Mouse (Mus musculus) myocyte (in vitro differentiated cells): ENCODE results near the gene Fam228a.

Experiments
- CEBPB ChIP-seq: IDR thresholded peaks from 2 replicates; pipeline ENCODE4 v1.6.1; 2011; ENCODE audit warnings: mild to moderate bottlenecking, moderate library complexity; ENCODE audit not compliant: poor library complexity, insufficient read depth, severe bottlenecking
- E2F4 ChIP-seq: IDR thresholded peaks from one replicate; pipeline ENCODE4 v1.6.1; 2011; ENCODE audit warnings: mild to moderate bottlenecking, control low read depth, moderate library complexity; ENCODE audit not compliant: insufficient read depth
- MAX ChIP-seq: IDR thresholded peaks from one replicate; pipeline ENCODE4 v1.6.1; 2011; ENCODE audit warnings: low read depth, mild to moderate bottlenecking, control low read depth
- MYOD1 ChIP-seq, 3 experiments: IDR thresholded peaks; one replicate each; pipeline ENCODE4 v1.6.1; 2011; ENCODE audit warnings: control low read depth in 2 of 3, low read depth in 2 of 3, mild to moderate bottlenecking in 2 of 3, moderate library complexity in 1 of 3; ENCODE audit not compliant: insufficient read length in 2 of 3, control insufficient read depth in 1 of 3
- MYOG ChIP-seq, 3 experiments: IDR thresholded peaks; one replicate each; pipeline ENCODE4 v1.6.1; 2011; ENCODE audit warnings: control low read depth in 2 of 3, low read depth in 2 of 3, mild to moderate bottlenecking in 2 of 3; ENCODE audit not compliant: insufficient read length in 2 of 3, control insufficient read depth in 1 of 3, insufficient read depth in 1 of 3
- POLR2A ChIP-seq: IDR thresholded peaks from one replicate; pipeline ENCODE4 v1.6.1; 2011; ENCODE audit warnings: low read depth, mild to moderate bottlenecking, control low read depth, moderate library complexity; ENCODE audit not compliant: insufficient read length
- POLR2AphosphoS2 ChIP-seq: IDR thresholded peaks from one replicate; pipeline ENCODE4 v1.6.1; 2011; ENCODE audit warnings: low read depth, control low read depth; ENCODE audit not compliant: insufficient read length
- REST ChIP-seq: IDR thresholded peaks from one replicate; pipeline ENCODE4 v1.6.1; 2011; ENCODE audit warnings: mild to moderate bottlenecking, control low read depth, moderate library complexity; ENCODE audit not compliant: insufficient read depth, insufficient read length
- SRF ChIP-seq: IDR thresholded peaks from one replicate; pipeline ENCODE4 v1.6.1; 2011; ENCODE audit warnings: low read depth; ENCODE audit not compliant: control insufficient read depth, insufficient read length
- TCF12 ChIP-seq: IDR thresholded peaks from one replicate; pipeline ENCODE4 v1.6.1; 2011; ENCODE audit warnings: mild to moderate bottlenecking, control low read depth; ENCODE audit not compliant: poor library complexity, insufficient read depth, severe bottlenecking

DNA sequence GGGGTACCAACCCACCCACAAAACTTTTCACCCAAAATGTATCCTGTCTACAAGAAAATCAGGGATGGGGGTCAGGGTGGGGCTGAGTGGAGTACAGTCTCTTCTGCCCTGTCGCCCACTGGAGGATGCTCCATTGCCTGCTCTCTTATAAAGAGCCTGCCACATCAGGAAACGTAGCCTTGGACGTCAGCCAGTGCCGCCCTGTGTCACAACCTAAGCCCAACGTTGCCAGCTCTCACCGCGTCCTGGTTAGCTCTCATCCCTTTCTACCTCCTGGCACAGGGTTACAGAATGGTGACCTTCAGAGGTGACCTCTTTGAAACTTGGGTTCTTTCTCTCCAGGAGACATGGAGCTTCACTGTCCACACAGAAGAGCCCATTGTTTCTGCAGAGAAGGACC is 2.6 kb upstream of the Fam228a start:
- TF ChIP-seq REST (no peak), POLR2A (no peak), MYOD1 (IDR thresholded peaks at IDR 0.05; ENCODE audit: control insufficient read depth in 1 of 3, insufficient read length in 2 of 3, low read depth in 2 of 3) (no peak), MAX (no peak), MYOG (IDR thresholded peaks at IDR 0.05; ENCODE audit: control insufficient read depth in 1 of 3, insufficient read depth in 1 of 3, insufficient read length in 2 of 3, low read depth in 2 of 3) (no peak), E2F4 (no peak), TCF12 (no peak), CEBPB (no peak), POLR2AphosphoS2 (no peak), SRF (no peak)
